Mouse (Mus musculus): ENCODE results near the gene Vegfc. TPM values are rescaled to one million over a fixed set of nuclear protein-coding genes. Genes with fewer than 3 reads are reported as not detected.
A peak's percentile ranks its signal among the peaks of the same experiment; 100 is the strongest.

Vegfc gene
- total RNA-seq (2017) = 3.1 and 5.3 TPM in 2 replicates

GRCm38 (mm10) chr8:54077271-54078120 lies at the start of gene Vegfc:
Gene Vegfc, plus strand, starts transcription at chr8:54077606.
- peak; percentile 63 to 70 for ATAC-seq (replicated peaks in 1 of 2; ENCODE audit: insufficient read depth in 1 of 2, low FRiP score in 2 of 2, low TSS enrichment in 1 of 2, low read depth in 1 of 2, poor library complexity in 2 of 2, severe bottlenecking in 2 of 2)

- ATAC-seq (replicated peaks in 1 of 2; ENCODE audit: insufficient read depth in 1 of 2, low FRiP score in 2 of 2, low TSS enrichment in 1 of 2, low read depth in 1 of 2, poor library complexity in 2 of 2, severe bottlenecking in 2 of 2) = no peak
These were observed 42.8 kb upstream of the Vegfc start for GRCm38 (mm10) chr8:54034584-54034983.

GRCm38 (mm10) chr8:54042601-54043000 lies 34.8 kb upstream of the Vegfc start:
- no peak for ATAC-seq (replicated peaks in 1 of 2; ENCODE audit: insufficient read depth in 1 of 2, low FRiP score in 2 of 2, low TSS enrichment in 1 of 2, low read depth in 1 of 2, poor library complexity in 2 of 2, severe bottlenecking in 2 of 2)

- ATAC-seq (replicated peaks in 1 of 2; ENCODE audit: insufficient read depth in 1 of 2, low FRiP score in 2 of 2, low TSS enrichment in 1 of 2, low read depth in 1 of 2, poor library complexity in 2 of 2, severe bottlenecking in 2 of 2) = no peak
These were observed 33.9 kb upstream of the Vegfc start for GRCm38 (mm10) chr8:54043468-54043867.

- no peak for ATAC-seq (replicated peaks in 1 of 2; ENCODE audit: insufficient read depth in 1 of 2, low FRiP score in 2 of 2, low TSS enrichment in 1 of 2, low read depth in 1 of 2, poor library complexity in 2 of 2, severe bottlenecking in 2 of 2)
These were observed 24.2 kb upstream of the Vegfc start for GRCm38 (mm10) chr8:54053210-54053609.

GRCm38 (mm10) chr8:54065492-54065891 lies 11.9 kb upstream of the Vegfc start:
- no peak for ATAC-seq (replicated peaks in 1 of 2; ENCODE audit: insufficient read depth in 1 of 2, low FRiP score in 2 of 2, low TSS enrichment in 1 of 2, low read depth in 1 of 2, poor library complexity in 2 of 2, severe bottlenecking in 2 of 2)

- ATAC-seq (replicated peaks in 1 of 2; ENCODE audit: insufficient read depth in 1 of 2, low FRiP score in 2 of 2, low TSS enrichment in 1 of 2, low read depth in 1 of 2, poor library complexity in 2 of 2, severe bottlenecking in 2 of 2) = no peak
These were observed 1.1 kb upstream of the Vegfc start for GRCm38 (mm10) chr8:54076301-54076700.

GRCm38 (mm10) chr8:54076791-54077270 lies 575 bp upstream of the Vegfc start:
- ATAC-seq (replicated peaks in 1 of 2; ENCODE audit: insufficient read depth in 1 of 2, low FRiP score in 2 of 2, low TSS enrichment in 1 of 2, low read depth in 1 of 2, poor library complexity in 2 of 2, severe bottlenecking in 2 of 2) = peak; percentile 59 to 73

- ATAC-seq (replicated peaks in 1 of 2; ENCODE audit: insufficient read depth in 1 of 2, low FRiP score in 2 of 2, low TSS enrichment in 1 of 2, low read depth in 1 of 2, poor library complexity in 2 of 2, severe bottlenecking in 2 of 2) = peak; percentile 0 to 3; a peak in 1 of 4 replicates
These were observed 675 bp downstream of the Vegfc start for GRCm38 (mm10) chr8:54078121-54078440.

- no peak for ATAC-seq (replicated peaks in 1 of 2; ENCODE audit: insufficient read depth in 1 of 2, low FRiP score in 2 of 2, low TSS enrichment in 1 of 2, low read depth in 1 of 2, poor library complexity in 2 of 2, severe bottlenecking in 2 of 2)
These were observed 1.6 kb downstream of the Vegfc start for GRCm38 (mm10) chr8:54079001-54079400.

GRCm38 (mm10) chr8:54079601-54080000 lies 2.2 kb downstream of the Vegfc start:
- peak in 1 of 2 experiments; percentile 30; a peak in 2 of 4 replicates for ATAC-seq (replicated peaks in 1 of 2; ENCODE audit: insufficient read depth in 1 of 2, low FRiP score in 2 of 2, low TSS enrichment in 1 of 2, low read depth in 1 of 2, poor library complexity in 2 of 2, severe bottlenecking in 2 of 2)

GRCm38 (mm10) chr8:54085896-54086295 lies 8.5 kb downstream of the Vegfc start:
- 0 out of 4 replicates have a peak, but pooled peaks of 1 of the 2 experiments have one; percentile 35 for ATAC-seq (replicated peaks in 1 of 2; ENCODE audit: insufficient read depth in 1 of 2, low FRiP score in 2 of 2, low TSS enrichment in 1 of 2, low read depth in 1 of 2, poor library complexity in 2 of 2, severe bottlenecking in 2 of 2)

- ATAC-seq (replicated peaks in 1 of 2; ENCODE audit: insufficient read depth in 1 of 2, low FRiP score in 2 of 2, low TSS enrichment in 1 of 2, low read depth in 1 of 2, poor library complexity in 2 of 2, severe bottlenecking in 2 of 2) = peak; percentile 89 to 91
These were observed 9.7 kb downstream of the Vegfc start for GRCm38 (mm10) chr8:54087114-54087513.

GRCm38 (mm10) chr8:54089204-54089603 lies 11.8 kb downstream of the Vegfc start:
- ATAC-seq (replicated peaks in 1 of 2; ENCODE audit: insufficient read depth in 1 of 2, low FRiP score in 2 of 2, low TSS enrichment in 1 of 2, low read depth in 1 of 2, poor library complexity in 2 of 2, severe bottlenecking in 2 of 2) = no peak

- no peak for ATAC-seq (replicated peaks in 1 of 2; ENCODE audit: insufficient read depth in 1 of 2, low FRiP score in 2 of 2, low TSS enrichment in 1 of 2, low read depth in 1 of 2, poor library complexity in 2 of 2, severe bottlenecking in 2 of 2)
These were observed 12.5 kb downstream of the Vegfc start for GRCm38 (mm10) chr8:54089901-54090300.

- no peak for ATAC-seq (replicated peaks in 1 of 2; ENCODE audit: insufficient read depth in 1 of 2, low FRiP score in 2 of 2, low TSS enrichment in 1 of 2, low read depth in 1 of 2, poor library complexity in 2 of 2, severe bottlenecking in 2 of 2)
These were observed 22.7 kb downstream of the Vegfc start for GRCm38 (mm10) chr8:54100058-54100457.

GRCm38 (mm10) chr8:54114581-54114980 lies 37.2 kb downstream of the Vegfc start:
- no peak for ATAC-seq (replicated peaks in 1 of 2; ENCODE audit: insufficient read depth in 1 of 2, low FRiP score in 2 of 2, low TSS enrichment in 1 of 2, low read depth in 1 of 2, poor library complexity in 2 of 2, severe bottlenecking in 2 of 2)

GRCm38 (mm10) chr8:54120115-54120514 lies 42.7 kb downstream of the Vegfc start:
- peak; percentile 89 to 94 for ATAC-seq (replicated peaks in 1 of 2; ENCODE audit: insufficient read depth in 1 of 2, low FRiP score in 2 of 2, low TSS enrichment in 1 of 2, low read depth in 1 of 2, poor library complexity in 2 of 2, severe bottlenecking in 2 of 2)

GRCm38 (mm10) chr8:54121942-54122341 lies 44.5 kb downstream of the Vegfc start:
- no peak for ATAC-seq (replicated peaks in 1 of 2; ENCODE audit: insufficient read depth in 1 of 2, low FRiP score in 2 of 2, low TSS enrichment in 1 of 2, low read depth in 1 of 2, poor library complexity in 2 of 2, severe bottlenecking in 2 of 2)

Measured in hematopoietic stem cell, adult 5-6 weeks (primary cell).